Mouse (Mus musculus): Measurements from ENCODE around the gene Pwwp2b.

DNA sequence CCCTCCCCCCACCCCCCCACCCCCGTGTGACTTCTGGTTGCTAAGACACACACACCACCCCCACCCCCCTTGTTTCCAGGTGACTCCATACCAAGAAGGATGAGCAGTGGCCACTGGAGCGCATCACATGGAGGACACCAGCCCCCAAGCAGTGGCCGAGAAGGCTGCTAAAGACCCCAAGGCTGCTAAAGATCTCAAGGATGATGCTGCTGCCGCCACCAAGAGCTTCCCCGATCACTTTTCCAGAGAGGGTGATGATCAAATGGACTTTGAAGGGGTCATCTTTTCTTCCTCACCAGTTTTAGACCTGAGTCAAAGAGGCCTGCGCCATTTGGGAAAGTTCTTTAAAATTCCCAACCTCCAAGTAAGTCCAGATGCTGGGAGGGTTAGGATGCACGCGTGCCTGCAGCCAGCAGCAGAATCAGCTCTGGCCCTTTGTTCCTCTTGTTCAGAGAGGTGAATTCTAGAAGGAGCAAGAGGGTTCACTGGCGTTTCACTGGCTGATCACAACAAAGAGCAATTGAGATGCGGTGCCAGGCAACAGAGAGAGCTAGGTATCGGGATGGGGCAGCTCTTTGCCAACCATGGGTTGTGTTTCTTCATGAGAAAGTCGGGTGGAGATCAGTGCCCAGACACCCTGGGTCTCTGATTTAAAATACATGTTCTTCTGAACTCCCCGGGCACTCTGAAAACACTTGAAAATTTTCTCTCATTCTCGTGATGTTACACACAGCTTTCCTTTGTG lies 33.5 kb upstream of the Pwwp2b start:
- no peak for TF ChIP-seq CTCF (IDR thresholded peaks at IDR 0.05; ENCODE audit: control insufficient read depth, insufficient read depth, insufficient read length)
- no peak for TF ChIP-seq MAX (IDR thresholded peaks at IDR 0.05)
- TF ChIP-seq FOSL1 (IDR thresholded peaks at IDR 0.05; ENCODE audit: insufficient read depth, low read length, poor library complexity, severe bottlenecking): no peak
- TF ChIP-seq MYOG (IDR thresholded peaks at IDR 0.05; ENCODE audit: control insufficient read depth, extremely low read depth, insufficient read length): no peak
- TF ChIP-seq USF1 (IDR thresholded peaks at IDR 0.05; ENCODE audit: low read depth): no peak

Data from C2C12 (cell line).